Mouse (Mus musculus): ENCODE results near the gene Rbbp8nl. TPM values are rescaled to one million over a fixed set of nuclear protein-coding genes. Genes with fewer than 3 reads are reported as not detected.

Rbbp8nl gene
- polyA plus RNA-seq, 1 experiment, result not detected

DNA sequence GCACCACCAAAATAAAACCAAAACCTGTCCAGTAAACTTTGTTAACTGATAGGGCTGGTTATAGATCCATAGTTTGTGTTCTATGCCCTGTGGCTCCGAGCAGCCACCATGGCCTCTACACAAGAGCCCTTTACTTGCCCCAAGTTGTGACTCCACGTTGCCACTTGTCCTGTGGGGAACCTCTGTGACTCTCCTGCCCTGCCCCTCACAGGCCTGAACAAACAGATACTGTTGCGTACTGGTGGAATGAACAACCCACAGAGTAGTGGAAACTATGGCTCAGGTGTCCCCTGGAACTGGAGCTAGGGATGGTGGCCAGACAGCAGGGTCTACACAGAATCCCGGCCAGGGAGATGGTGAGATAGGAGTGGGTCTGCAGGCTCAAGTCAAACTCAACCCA, 53.9 kb downstream of the Rbbp8nl start:
- Histone ChIP-seq H3K4me1 (ENCODE audit: control insufficient read depth, insufficient read depth, low read length) (no peaks in the 10 kb centered on the region), H3K27ac (ENCODE audit: insufficient read depth, low read length) (no peak overlapping the region), H3K4me3 (ENCODE audit: insufficient read depth, low read length) (no peak overlapping the region)
- TF ChIP-seq CTCF (IDR thresholded peaks at IDR 0.05; ENCODE audit: extremely low read depth, insufficient read depth, low read length) (no peak), POLR2A (IDR thresholded peaks at IDR 0.05; ENCODE audit: extremely low read depth, insufficient read depth, low read length) (no peak)

GRCm38 (mm10) chr2:180234980-180235379, 54.7 kb downstream of the Rbbp8nl start:
- no peak overlapping the region for H3K4me3 ChIP-seq (ENCODE audit: insufficient read depth, low read length)
- TF ChIP-seq CTCF (IDR thresholded peaks at IDR 0.05; ENCODE audit: extremely low read depth, insufficient read depth, low read length) (no peak), POLR2A (IDR thresholded peaks at IDR 0.05; ENCODE audit: extremely low read depth, insufficient read depth, low read length) (no peak)
- H3K4me1 ChIP-seq (ENCODE audit: control insufficient read depth, insufficient read depth, low read length), result no peaks in the 10 kb centered on the region
- no peak overlapping the region for H3K27ac ChIP-seq (ENCODE audit: insufficient read depth, low read length)

DNA sequence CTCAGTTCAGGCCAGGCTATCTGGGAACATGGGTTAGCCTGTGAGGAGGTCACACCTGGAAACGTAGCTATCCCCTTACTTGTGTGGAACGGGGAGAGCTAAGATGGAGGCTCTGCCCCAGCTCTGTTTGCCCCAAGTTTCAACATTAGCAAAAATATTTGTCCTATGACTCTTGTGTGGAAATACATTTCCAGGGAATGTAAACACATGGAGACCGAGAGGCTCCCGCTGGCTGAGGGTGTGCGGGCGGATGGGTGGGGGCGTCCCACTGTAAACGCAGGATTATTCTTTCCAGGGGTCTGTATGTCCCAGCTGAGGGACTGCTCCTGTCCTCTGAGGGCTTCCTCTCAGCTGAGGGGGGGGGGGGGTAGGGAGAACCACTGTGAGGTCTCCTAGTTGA, 55.3 kb downstream of the Rbbp8nl start:
- H3K4me3 ChIP-seq (ENCODE audit: insufficient read depth, low read length), result no peak overlapping the region
- H3K4me1 ChIP-seq (ENCODE audit: control insufficient read depth, insufficient read depth, low read length), result no peaks in the 10 kb centered on the region
- TF ChIP-seq CTCF (IDR thresholded peaks at IDR 0.05; ENCODE audit: extremely low read depth, insufficient read depth, low read length) (no peak), POLR2A (IDR thresholded peaks at IDR 0.05; ENCODE audit: extremely low read depth, insufficient read depth, low read length) (no peak)
- no peak overlapping the region for H3K27ac ChIP-seq (ENCODE audit: insufficient read depth, low read length)

DNA sequence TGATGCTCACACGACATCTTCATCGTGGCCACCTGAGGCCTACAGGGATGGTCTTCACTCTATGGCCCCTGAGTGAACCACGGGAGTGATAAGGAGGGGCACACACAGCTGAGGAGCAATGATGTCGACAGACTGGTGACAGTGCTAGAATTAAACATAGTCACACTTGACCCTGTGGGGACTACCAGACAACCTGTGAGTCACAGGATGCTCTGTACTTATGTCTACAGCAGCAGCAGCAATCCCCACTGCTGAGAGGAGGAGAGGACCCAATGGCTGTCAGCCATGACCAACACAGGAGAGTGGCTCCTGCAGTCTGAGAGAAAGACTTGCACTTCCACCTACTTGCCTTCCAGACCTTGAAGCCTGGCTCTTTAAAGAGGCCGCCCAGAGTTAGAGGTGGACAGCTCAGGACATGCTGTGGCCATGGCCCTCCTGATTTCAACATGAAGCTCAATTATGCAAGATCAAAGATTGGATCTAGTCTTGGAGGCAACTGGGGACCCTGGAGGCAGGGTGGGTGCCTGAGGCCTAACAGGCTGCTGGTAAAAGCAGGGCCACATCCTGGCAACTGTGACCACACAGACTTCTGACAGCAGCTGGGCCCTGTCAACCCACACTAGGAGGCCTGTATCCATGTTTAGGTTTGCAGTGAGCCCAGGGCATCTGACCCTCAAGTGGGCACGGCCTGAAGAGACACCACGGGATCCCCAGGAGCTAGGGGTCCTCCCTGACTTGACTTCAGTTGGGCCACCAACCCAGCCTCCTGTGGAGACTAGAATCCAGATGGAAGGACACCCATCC, 56.4 kb downstream of the Rbbp8nl start:
- Histone ChIP-seq H3K4me3 (ENCODE audit: insufficient read depth, low read length) (no peak overlapping the region), H3K4me1 (ENCODE audit: control insufficient read depth, insufficient read depth, low read length) (no peaks in the 10 kb centered on the region)

GRCm38 (mm10) chr2:180230482-180230881, 59.2 kb downstream of the Rbbp8nl start:
- Histone ChIP-seq H3K27ac (ENCODE audit: insufficient read depth, low read length) (no peak overlapping the region), H3K4me3 (ENCODE audit: insufficient read depth, low read length) (no peak overlapping the region), H3K4me1 (ENCODE audit: control insufficient read depth, insufficient read depth, low read length) (no peaks in the 10 kb centered on the region)
- no peak for TF ChIP-seq CTCF (IDR thresholded peaks at IDR 0.05; ENCODE audit: extremely low read depth, insufficient read depth, low read length)
- no peak for TF ChIP-seq POLR2A (IDR thresholded peaks at IDR 0.05; ENCODE audit: extremely low read depth, insufficient read depth, low read length)

More for the DNA sequence above, 56.4 kb downstream of the Rbbp8nl start:
- no peak overlapping the region for H3K27ac ChIP-seq (ENCODE audit: insufficient read depth, low read length)
- TF ChIP-seq POLR2A (IDR thresholded peaks at IDR 0.05; ENCODE audit: extremely low read depth, insufficient read depth, low read length) (no peak), CTCF (IDR thresholded peaks at IDR 0.05; ENCODE audit: extremely low read depth, insufficient read depth, low read length) (no peak)

GRCm38 (mm10) chr2:180229129-180229528, 60.5 kb downstream of the Rbbp8nl start:
- no peak overlapping the region for H3K4me3 ChIP-seq (ENCODE audit: insufficient read depth, low read length)
- H3K4me1 ChIP-seq (ENCODE audit: control insufficient read depth, insufficient read depth, low read length), result no peaks in the 10 kb centered on the region
- no peak overlapping the region for H3K27ac ChIP-seq (ENCODE audit: insufficient read depth, low read length)
- TF ChIP-seq CTCF (IDR thresholded peaks at IDR 0.05; ENCODE audit: extremely low read depth, insufficient read depth, low read length) (no peak), POLR2A (IDR thresholded peaks at IDR 0.05; ENCODE audit: extremely low read depth, insufficient read depth, low read length) (no peak)

DNA sequence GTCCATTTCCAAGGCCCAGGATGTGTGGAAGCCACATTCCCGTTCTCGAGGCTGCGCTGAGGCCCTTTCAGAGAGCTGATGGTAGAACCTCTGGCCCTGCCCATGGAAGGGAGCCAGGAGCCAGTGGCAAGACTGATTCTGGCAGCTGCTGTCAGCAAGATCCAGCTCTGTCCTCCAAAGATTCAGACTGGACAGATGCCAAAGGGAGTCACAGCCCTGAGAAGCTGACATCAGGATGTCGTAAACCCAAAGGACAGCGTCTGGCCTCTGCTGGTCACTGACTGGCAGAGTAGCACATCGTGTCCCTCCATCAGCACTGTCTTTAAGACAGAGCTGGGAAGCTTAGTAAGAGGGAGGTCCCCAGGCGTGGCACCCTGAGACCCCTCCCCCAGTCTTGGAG, 61.1 kb downstream of the Rbbp8nl start:
- Histone ChIP-seq H3K4me1 (ENCODE audit: control insufficient read depth, insufficient read depth, low read length) (no peaks in the 10 kb centered on the region), H3K4me3 (ENCODE audit: insufficient read depth, low read length) (no peak overlapping the region), H3K27ac (ENCODE audit: insufficient read depth, low read length) (no peak overlapping the region)
- TF ChIP-seq POLR2A (IDR thresholded peaks at IDR 0.05; ENCODE audit: extremely low read depth, insufficient read depth, low read length), result no peak
- no peak for TF ChIP-seq CTCF (IDR thresholded peaks at IDR 0.05; ENCODE audit: extremely low read depth, insufficient read depth, low read length)

- TF ChIP-seq CTCF (IDR thresholded peaks at IDR 0.05; ENCODE audit: extremely low read depth, insufficient read depth, low read length) (no peak), POLR2A (IDR thresholded peaks at IDR 0.05; ENCODE audit: extremely low read depth, insufficient read depth, low read length) (no peak)
- Histone ChIP-seq H3K27ac (ENCODE audit: insufficient read depth, low read length) (no peak overlapping the region), H3K4me1 (ENCODE audit: control insufficient read depth, insufficient read depth, low read length) (no peaks in the 10 kb centered on the region), H3K4me3 (ENCODE audit: insufficient read depth, low read length) (no peak overlapping the region)
Observed at GRCm38 (mm10) chr2:180228060-180228458, 61.6 kb downstream of the Rbbp8nl start.

Other genes starting within 250 kb of the Rbbp8nl start
- 211 and 215 TPM in 2 replicates for gene Psma7, start 247.4 kb downstream of the Rbbp8nl start, polyA plus RNA-seq (2012; rRNA removed)
- 30.9 and 33.8 TPM in 2 replicates for gene Ss18l1, start 247.4 kb downstream of the Rbbp8nl start, polyA plus RNA-seq (2012; rRNA removed)
- gene Mtg2, start 219.3 kb downstream of the Rbbp8nl start, polyA plus RNA-seq (2012; rRNA removed), result 27.4 and 28.4 TPM in 2 replicates
- gene Hrh3, start 185.4 kb downstream of the Rbbp8nl start, polyA plus RNA-seq (2012; rRNA removed), result 83.6 and 103 TPM in 2 replicates
- gene Osbpl2, start 170.6 kb downstream of the Rbbp8nl start, polyA plus RNA-seq (2012; rRNA removed), result 45.3 and 48.2 TPM in 2 replicates
- 89.8 and 92.1 TPM in 2 replicates for gene Adrm1, start 118.4 kb downstream of the Rbbp8nl start, polyA plus RNA-seq (2012; rRNA removed)
- gene Lama5, start 64.0 kb downstream of the Rbbp8nl start, polyA plus RNA-seq (2012; rRNA removed), result 6.0 and 6.2 TPM in 2 replicates
- 2,462 and 2,522 TPM in 2 replicates for gene Rps21, start 32.5 kb downstream of the Rbbp8nl start, polyA plus RNA-seq (2012; rRNA removed)
- 35.7 and 40.0 TPM in 2 replicates for gene Cables2, start 16.4 kb downstream of the Rbbp8nl start, polyA plus RNA-seq (2012; rRNA removed)
- gene Gata5, start 44.8 kb upstream of the Rbbp8nl start, polyA plus RNA-seq (2012; rRNA removed), result not detected in 2 replicates
- 5.1 and 5.2 TPM in 2 replicates for gene Slco4a1, start 166.4 kb upstream of the Rbbp8nl start, polyA plus RNA-seq (2012; rRNA removed)
- 5.6 and 6.0 TPM in 2 replicates for gene Ntsr1, start 210.1 kb upstream of the Rbbp8nl start, polyA plus RNA-seq (2012; rRNA removed)

Measured in cortical plate, adult 2 months (tissue).